9 mouse cellular contexts compared by ENCODE assay signal in the genomic region with DNA sequence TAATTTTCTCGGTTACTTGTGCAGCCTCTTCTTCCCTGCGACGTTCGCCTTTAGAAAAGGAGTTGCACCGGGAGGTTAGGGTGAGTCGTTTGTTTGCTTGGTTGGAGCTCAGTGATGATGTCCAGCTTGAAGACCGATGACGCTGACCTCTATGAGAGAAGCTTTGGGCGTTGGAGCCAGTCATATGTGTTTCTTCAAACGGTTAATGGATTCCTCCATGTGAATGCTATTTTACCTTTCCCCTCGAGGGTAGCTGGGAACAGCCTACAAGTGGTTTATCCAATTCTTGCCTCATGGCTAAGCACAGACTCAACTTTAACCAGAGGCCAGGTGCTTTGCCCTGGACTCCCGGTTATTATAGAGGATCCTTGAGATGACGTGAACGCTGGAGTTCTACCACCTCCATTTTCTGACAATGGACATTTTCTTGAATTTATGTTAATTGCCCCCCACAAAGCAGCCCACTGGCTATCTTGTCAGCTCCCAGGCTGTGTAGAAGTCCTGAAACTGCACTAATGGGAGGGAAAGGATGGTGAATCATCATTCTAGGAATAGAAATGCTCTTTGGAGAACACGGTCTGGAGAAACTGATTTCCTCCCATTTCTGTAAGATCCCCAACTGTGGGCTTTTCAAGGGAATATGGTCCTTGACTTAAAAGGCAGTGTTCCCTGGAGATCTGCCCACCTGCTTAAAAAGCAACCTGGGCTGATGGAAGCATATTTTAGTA. TPM values are rescaled to one million over a fixed set of nuclear protein-coding genes. Genes with fewer than 3 reads are reported as not detected.
DNase-seq lines count a peak whose midpoint lies in the region; ATAC-seq and TF ChIP-seq lines count a peak whose summit lies in the region.
"Had no signal": no experiment of that assay in that cellular context is flagged by ENCODE, and none has a peak within 500 bp of the region (broad histone marks: within the 10 kb centered on the region; RNA-seq: fewer than 3 reads in every experiment).

No protein-coding gene starts in this region.

- peak overlapping the region; percentile 100 for H3K4me3 ChIP-seq in heart, embryonic 13.5 days
- H3K4me3 ChIP-seq in midbrain, postnatal 0 days (ENCODE audit: low read depth, low read length), result peak overlapping the region; percentile 100

- H3K27ac ChIP-seq in heart, embryonic 13.5 days (replicated peaks), result peak overlapping the region; percentile 85
- peak overlapping the region; percentile 99 for H3K27ac ChIP-seq in midbrain, postnatal 0 days (ENCODE audit: low read depth, low read length)
- H3K27ac ChIP-seq: macrophage had no signal

- 3% methylated on average over 15 of the region's 15 CpGs for WGBS in heart, embryonic 13.5 days
- WGBS in midbrain, postnatal 0 days, result 3% methylated on average over 14 of the region's 15 CpGs

- peak overlapping the region; percentile 86 for H3K4me2 ChIP-seq in heart, embryonic 13.5 days
- peak overlapping the region; percentile 51 for H3K4me2 ChIP-seq in midbrain, postnatal 0 days (ENCODE audit: low read depth, low read length, poor library complexity, severe bottlenecking)

- H3K4me1 ChIP-seq in heart, embryonic 13.5 days, result peaks cover 33% of the 10 kb centered on the region
- no peaks in the 10 kb centered on the region for H3K4me1 ChIP-seq in midbrain, postnatal 0 days (ENCODE audit: insufficient read depth, low read length)

- DNase-seq in kidney, adult 11 months, result peak; percentile 61
- no peak for DNase-seq in kidney, postnatal 4 days
- DNase-seq in adipocyte (ENCODE audit: low spot score), result peak; percentile 73
- peak; percentile 52 to 56 for DNase-seq in kidney, postnatal 36 days
- peak; percentile 62 for DNase-seq in midbrain, postnatal 0 days (ENCODE audit: low spot score)
- no peak for DNase-seq in urinary bladder, postnatal 25 days (ENCODE audit: low spot score)

- TF ChIP-seq CTCF in midbrain, postnatal 0 days (IDR thresholded peaks at IDR 0.05), result no peak

- H3K9ac ChIP-seq in heart, embryonic 13.5 days, result peak overlapping the region; percentile 83
- peak overlapping the region; percentile 99 for H3K9ac ChIP-seq in midbrain, postnatal 0 days (replicated peaks; ENCODE audit: low read length, poor library complexity, severe bottlenecking)

- no peaks in the 10 kb centered on the region for H3K36me3 ChIP-seq in heart, embryonic 13.5 days
- no peaks in the 10 kb centered on the region for H3K36me3 ChIP-seq in midbrain, postnatal 0 days (ENCODE audit: insufficient read depth, low read length)

- H3K9me3 ChIP-seq in heart, embryonic 13.5 days, result no peaks in the 10 kb centered on the region
- no peaks in the 10 kb centered on the region for H3K9me3 ChIP-seq in midbrain, postnatal 0 days (ENCODE audit: low read length)

- no peaks in the 10 kb centered on the region for H3K27me3 ChIP-seq in heart, embryonic 13.5 days (replicated peaks)
- H3K27me3 ChIP-seq in midbrain, postnatal 0 days (ENCODE audit: insufficient read depth, low read length), result no peaks in the 10 kb centered on the region

- no peak for ATAC-seq in heart, embryonic 13.5 days (ENCODE audit: extremely low read depth, insufficient number of reproducible peaks, low FRiP score, low TSS enrichment)
- ATAC-seq in midbrain, postnatal 0 days (ENCODE audit: low FRiP score), result peak; percentile 25
- no peak for ATAC-seq in monocyte, adult 5-6 weeks (replicated peaks; ENCODE audit: insufficient number of reproducible peaks, low FRiP score, low TSS enrichment, poor library complexity, severe bottlenecking)

RNA-seq across cellular contexts. Expression of a gene that starts 0.8 kb away (rescaled TPM):
- 145 and 155 TPM in 2 replicates for polyA plus RNA-seq in heart, embryonic 13.5 days (2015; fragmentation: Nextera tagmentation; extraction: Ambion mirVana)
- 294 and 367 TPM in 2 replicates for total RNA-seq in midbrain, postnatal 0 days (2014; rRNA removed)
- polyA plus RNA-seq in midbrain, postnatal 0 days (2015; fragmentation: Nextera tagmentation; extraction: Ambion mirVana), result 170 and 173 TPM in 2 replicates
- 99.6 to 222 TPM (median 123 TPM) in 3 replicates for total RNA-seq in monocyte, adult 5-6 weeks (2017)

Comparison
In these comparisons a context has a peak if more than half of its experiments do, and no peak if none do; other contexts are left out.
1. DNase-seq: peak in kidney, adult 11 months (single experiment), adipocyte (single experiment), kidney, postnatal 36 days (2 of 2) and midbrain, postnatal 0 days (single experiment); none in kidney, postnatal 4 days (0 of 2) and urinary bladder, postnatal 25 days (single experiment).